Mouse (Mus musculus): Measurements from ENCODE around the gene Pi16. TPM values are rescaled to one million over a fixed set of nuclear protein-coding genes. Genes with fewer than 3 reads are reported as not detected.

Pi16 gene
- polyA plus RNA-seq, 1 experiment = 73.5 TPM

GRCm38 (mm10) chr17:29332186-29332685 lies 14.8 kb downstream of the Pi16 start:
- Histone ChIP-seq H3K4me1 (ENCODE audit: control insufficient read depth, insufficient read depth, insufficient read length, low read length) (peaks cover 4% of the 10 kb centered on the region), H3K27ac (replicated peaks; ENCODE audit: low read depth, low read length) (no peak overlapping the region), H3K4me3 (ENCODE audit: insufficient read depth, low read depth, low read length) (no peak overlapping the region)

GRCm38 (mm10) chr17:29336266-29336990 lies 18.9 kb downstream of the Pi16 start:
- peaks cover 36% of the 10 kb centered on the region for H3K4me1 ChIP-seq (ENCODE audit: control insufficient read depth, insufficient read depth, insufficient read length, low read length)
- no peak overlapping the region for H3K4me3 ChIP-seq (ENCODE audit: insufficient read depth, low read depth, low read length)
- H3K27ac ChIP-seq (replicated peaks; ENCODE audit: low read depth, low read length) = no peak overlapping the region

GRCm38 (mm10) chr17:29337979-29338823 lies 20.7 kb downstream of the Pi16 start:
- Histone ChIP-seq H3K27ac (replicated peaks; ENCODE audit: low read depth, low read length) (peak overlapping the region; percentile 45), H3K4me3 (ENCODE audit: insufficient read depth, low read depth, low read length) (no peak overlapping the region), H3K4me1 (ENCODE audit: control insufficient read depth, insufficient read depth, insufficient read length, low read length) (peaks cover 50% of the 10 kb centered on the region)

- H3K27ac ChIP-seq (replicated peaks; ENCODE audit: low read depth, low read length) = peak overlapping the region; percentile 45
- H3K4me3 ChIP-seq (ENCODE audit: insufficient read depth, low read depth, low read length) = no peak overlapping the region
- peaks cover 50% of the 10 kb centered on the region for H3K4me1 ChIP-seq (ENCODE audit: control insufficient read depth, insufficient read depth, insufficient read length, low read length)
These were observed 21.8 kb downstream of the Pi16 start for GRCm38 (mm10) chr17:29339170-29339768.

- no peak overlapping the region for H3K4me3 ChIP-seq (ENCODE audit: insufficient read depth, low read depth, low read length)
- peak overlapping the region; percentile 36 for H3K27ac ChIP-seq (replicated peaks; ENCODE audit: low read depth, low read length)
These were observed 23.2 kb downstream of the Pi16 start for GRCm38 (mm10) chr17:29340406-29341261.

GRCm38 (mm10) chr17:29341591-29342003 lies 24.1 kb downstream of the Pi16 start:
- Histone ChIP-seq H3K4me3 (ENCODE audit: insufficient read depth, low read depth, low read length) (no peak overlapping the region), H3K27ac (replicated peaks; ENCODE audit: low read depth, low read length) (peak overlapping the region; percentile 60), H3K4me1 (ENCODE audit: control insufficient read depth, insufficient read depth, insufficient read length, low read length) (peaks cover 57% of the 10 kb centered on the region)

More at GRCm38 (mm10) chr17:29340406-29341261, 23.2 kb downstream of the Pi16 start:
- peaks cover 51% of the 10 kb centered on the region for H3K4me1 ChIP-seq (ENCODE audit: control insufficient read depth, insufficient read depth, insufficient read length, low read length)

GRCm38 (mm10) chr17:29342010-29342910 lies 24.8 kb downstream of the Pi16 start:
- H3K27ac ChIP-seq (replicated peaks; ENCODE audit: low read depth, low read length) = peak overlapping the region; percentile 60
- peaks cover 53% of the 10 kb centered on the region for H3K4me1 ChIP-seq (ENCODE audit: control insufficient read depth, insufficient read depth, insufficient read length, low read length)
- no peak overlapping the region for H3K4me3 ChIP-seq (ENCODE audit: insufficient read depth, low read depth, low read length)

- H3K4me3 ChIP-seq (ENCODE audit: insufficient read depth, low read depth, low read length) = no peak overlapping the region
- H3K27ac ChIP-seq (replicated peaks; ENCODE audit: low read depth, low read length) = no peak overlapping the region
- H3K4me1 ChIP-seq (ENCODE audit: control insufficient read depth, insufficient read depth, insufficient read length, low read length) = peaks cover 49% of the 10 kb centered on the region
These were observed 25.8 kb downstream of the Pi16 start for GRCm38 (mm10) chr17:29343241-29343640.

- H3K4me3 ChIP-seq (ENCODE audit: insufficient read depth, low read depth, low read length) = no peak overlapping the region
- peaks cover 29% of the 10 kb centered on the region for H3K4me1 ChIP-seq (ENCODE audit: control insufficient read depth, insufficient read depth, insufficient read length, low read length)
- no peak overlapping the region for H3K27ac ChIP-seq (replicated peaks; ENCODE audit: low read depth, low read length)
These were observed 27.8 kb downstream of the Pi16 start for GRCm38 (mm10) chr17:29345272-29345671.

- peaks cover 20% of the 10 kb centered on the region for H3K4me1 ChIP-seq (ENCODE audit: control insufficient read depth, insufficient read depth, insufficient read length, low read length)
- peak overlapping the region; percentile 76 for H3K27ac ChIP-seq (replicated peaks; ENCODE audit: low read depth, low read length)
These were observed 29.1 kb downstream of the Pi16 start for GRCm38 (mm10) chr17:29346496-29347125.

GRCm38 (mm10) chr17:29347126-29347644 lies 29.7 kb downstream of the Pi16 start:
- Histone ChIP-seq H3K4me1 (ENCODE audit: control insufficient read depth, insufficient read depth, insufficient read length, low read length) (peaks cover 14% of the 10 kb centered on the region), H3K27ac (replicated peaks; ENCODE audit: low read depth, low read length) (peak overlapping the region; percentile 76), H3K4me3 (ENCODE audit: insufficient read depth, low read depth, low read length) (peak overlapping the region; percentile 95)

More at GRCm38 (mm10) chr17:29346496-29347125, 29.1 kb downstream of the Pi16 start:
- peak overlapping the region; percentile 95 for H3K4me3 ChIP-seq (ENCODE audit: insufficient read depth, low read depth, low read length)

GRCm38 (mm10) chr17:29347645-29348256 lies 30.3 kb downstream of the Pi16 start, which contains the start of gene Mtch1:
TSS of gene Mtch1 (minus strand) at chr17:29347934.
- peaks cover 8% of the 10 kb centered on the region for H3K4me1 ChIP-seq (ENCODE audit: control insufficient read depth, insufficient read depth, insufficient read length, low read length)
- peak within 1 kb of the TSS; percentile 95 for H3K4me3 ChIP-seq (ENCODE audit: insufficient read depth, low read depth, low read length)
- peak within 1 kb of the TSS; percentile 76 for H3K27ac ChIP-seq (replicated peaks; ENCODE audit: low read depth, low read length)
